Mouse (Mus musculus) granulocyte monocyte progenitor cell, adult 5-6 weeks (primary cell): Measurements from ENCODE around the gene Gbp4. TPM values are rescaled to one million over a fixed set of nuclear protein-coding genes. Genes with fewer than 3 reads are reported as not detected.
"Not testable (repeated sequence)": the region's sequence is repeated elsewhere in the genome, so short reads cannot be mapped to it uniquely, and the experiment has no call there.

Source experiments
- ATAC-seq: replicated peaks from 2 replicates; pipeline ENCODE4 v1.8.0; 2016; ENCODE audit warnings: mild to moderate bottlenecking, moderate TSS enrichment, inconsistent platforms; ENCODE audit not compliant: poor library complexity, severe bottlenecking
- total RNA-seq, 2 experiments: library from RNA; stranded (forward) in 1 of 2; stranded (reverse) in 1 of 2; fragments of 200-712, 200-1000 nt in 1 of 2; fragments of >200 nt in 1 of 2; fragmentation: Nextera tagmentation in 1 of 2; gene quantifications; 2 replicates each; pipeline ENCODE4 v1.2.3; 2014 to 2017

The Gbp4 gene
- not detected in 2 replicates for total RNA-seq (2014; fragmentation: Nextera tagmentation)
- not detected in 2 replicates for total RNA-seq (2017)

DNA sequence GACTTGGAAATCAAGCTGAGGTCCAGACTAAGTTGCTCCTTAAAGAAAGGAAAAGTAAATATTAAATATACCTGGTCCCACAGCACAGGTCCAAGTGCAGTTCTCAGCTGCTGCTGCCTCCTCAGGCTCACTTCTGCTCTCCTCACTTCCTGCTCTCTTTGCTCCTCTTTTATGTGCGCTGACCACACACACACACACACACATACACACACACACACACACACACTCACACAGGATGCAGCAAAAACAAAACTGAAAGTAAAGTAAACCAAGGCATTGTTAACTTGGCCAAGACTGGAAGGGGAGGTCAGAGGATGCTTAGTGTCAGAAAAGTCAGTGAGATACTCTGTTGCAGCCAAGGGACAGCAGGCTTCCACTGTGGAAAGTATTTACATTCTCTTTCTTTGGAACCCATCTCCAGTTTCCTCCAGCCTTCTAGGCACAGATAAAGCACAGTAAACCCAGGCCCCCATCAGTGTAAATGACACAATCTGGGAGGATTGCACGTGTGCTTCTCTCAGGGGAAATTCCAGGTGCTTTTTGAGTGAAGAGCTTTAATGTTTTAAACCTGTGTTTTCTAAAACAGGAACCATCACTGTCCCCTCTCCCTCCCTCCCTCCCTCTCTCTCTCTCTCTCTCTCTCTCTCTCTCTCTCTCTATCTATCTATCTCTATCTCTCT, at the start of gene Gbp4, which contains the start of the genes Gbp9 and Gbp8:
Gene Gbp4 (minus strand): TSS at position 178 of the 680 bp plus-strand sequence.
Gene Gbp9 (minus strand): TSS at position 131 of the 680 bp plus-strand sequence.
Gene Gbp8 (minus strand): TSS at position 132 of the 680 bp plus-strand sequence.
- ATAC-seq = peak; percentile 83

DNA sequence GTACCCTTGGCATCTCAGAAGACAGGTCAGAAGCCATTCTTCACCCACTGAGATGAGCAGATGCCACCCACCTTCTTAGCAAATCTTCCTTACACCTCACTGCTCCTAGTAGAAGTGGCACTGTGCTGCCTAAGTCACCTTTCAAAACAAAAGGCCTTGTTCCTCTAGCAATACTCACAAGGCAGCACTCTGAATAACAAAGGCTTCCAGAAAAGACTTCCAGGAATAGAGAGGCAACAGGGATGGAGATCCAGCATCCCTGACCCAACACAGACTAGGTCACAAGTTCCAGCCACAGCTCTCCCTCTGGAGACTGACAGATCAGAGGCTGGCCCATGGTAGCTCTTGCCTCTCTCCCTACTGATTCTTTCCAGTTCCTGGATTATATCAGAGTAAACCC, 42.1 kb upstream of the Gbp4 start:
- ATAC-seq = no peak

DNA sequence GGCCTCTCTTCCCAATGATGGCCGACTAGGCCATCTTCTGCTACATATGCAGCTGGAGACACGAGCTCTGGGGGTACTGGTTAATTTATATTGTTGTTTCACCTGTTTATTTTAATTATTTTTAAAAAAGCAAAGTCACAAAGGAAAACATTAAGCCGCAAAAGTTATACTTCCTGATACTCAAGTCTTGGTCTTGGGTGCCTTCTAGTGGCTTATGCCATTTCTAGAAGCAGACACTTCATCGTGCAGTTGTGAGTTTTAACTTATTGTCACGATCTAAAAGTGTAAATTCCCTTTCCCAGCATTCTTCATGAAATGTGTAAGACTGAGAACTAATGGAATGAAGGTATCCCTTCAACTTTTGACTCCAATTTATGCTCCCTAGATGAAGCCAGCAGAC, 17.2 kb upstream of the Gbp4 start:
- ATAC-seq = no peak

DNA sequence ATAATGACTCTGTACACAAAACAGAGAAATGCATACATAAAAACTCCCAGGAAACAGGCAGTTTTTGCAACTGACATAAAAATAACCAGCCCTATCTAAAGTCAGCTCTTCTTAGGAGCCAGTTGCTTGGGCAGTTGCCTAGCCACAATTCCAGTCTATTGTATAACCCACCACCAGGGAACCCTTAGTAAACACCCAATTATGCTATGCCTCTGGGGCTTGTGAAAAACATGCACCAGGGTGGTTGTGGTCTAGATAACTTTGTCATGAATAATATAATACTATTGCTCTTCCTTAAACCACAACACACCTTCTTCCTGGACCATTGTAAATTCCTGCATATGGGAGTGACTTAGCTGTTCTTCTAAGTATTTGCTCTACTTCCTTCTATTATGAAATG, 14.7 kb upstream of the Gbp4 start:
- ATAC-seq = no peak

DNA sequence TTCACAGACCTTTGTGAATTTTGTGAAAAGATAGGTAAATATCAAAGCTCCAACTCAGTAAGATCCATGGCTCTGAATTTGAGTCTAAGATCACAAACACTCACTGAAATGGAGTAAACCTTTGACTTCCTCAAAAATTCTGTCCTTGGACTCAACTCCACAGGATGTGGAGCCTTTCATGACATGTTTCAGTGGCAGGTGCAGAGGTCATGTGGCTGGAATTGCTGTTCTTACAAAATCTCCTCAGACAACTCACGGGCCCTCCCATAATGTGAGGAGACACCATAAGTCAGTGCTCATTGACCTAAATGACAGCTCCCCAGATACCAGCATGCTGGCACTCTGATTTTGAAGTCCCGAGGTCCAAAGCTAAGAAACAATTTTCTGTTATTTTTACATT, 8.7 kb upstream of the Gbp4 start:
- peak; percentile 80 for ATAC-seq

DNA sequence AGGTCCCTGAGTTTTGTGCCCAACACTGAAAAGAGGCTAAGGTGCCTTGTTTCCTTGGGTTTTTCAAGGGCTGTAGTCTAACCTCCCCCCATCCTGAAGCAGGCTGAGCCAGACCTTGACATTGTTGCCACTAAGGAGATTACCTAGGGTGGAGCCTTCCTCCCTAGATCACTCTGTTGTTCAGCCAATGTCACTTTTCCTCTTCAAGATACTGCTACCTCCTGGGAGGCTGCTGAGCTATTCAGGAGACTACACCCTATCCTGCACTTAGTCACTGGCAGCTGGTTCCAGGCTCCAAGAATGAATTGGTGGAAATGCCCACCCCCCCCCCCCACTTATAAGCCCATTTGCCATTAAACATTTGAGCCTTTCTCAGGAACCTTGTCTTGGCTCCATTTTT, 7.1 kb upstream of the Gbp4 start:
- ATAC-seq = no peak

DNA sequence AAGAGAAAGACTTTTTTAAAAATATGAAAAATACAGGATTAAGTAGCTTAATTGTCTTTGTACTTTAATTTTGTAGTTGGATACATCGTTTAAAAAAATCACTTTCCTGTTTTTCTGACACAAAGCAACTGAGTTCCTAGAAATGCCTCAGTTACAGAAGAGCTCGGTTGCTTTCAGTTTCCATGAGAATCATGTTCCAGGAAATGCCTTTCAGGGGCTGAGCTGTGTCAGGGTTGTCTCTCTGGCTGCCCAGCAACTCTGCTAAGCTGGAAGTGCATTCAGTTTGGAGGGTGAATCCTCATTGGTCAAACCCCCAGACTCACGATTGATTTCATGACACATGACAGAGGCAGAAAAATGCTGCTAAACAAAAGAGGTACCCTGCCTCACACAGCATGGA, 6.3 kb upstream of the Gbp4 start:
- not testable (repeated sequence) for ATAC-seq

DNA sequence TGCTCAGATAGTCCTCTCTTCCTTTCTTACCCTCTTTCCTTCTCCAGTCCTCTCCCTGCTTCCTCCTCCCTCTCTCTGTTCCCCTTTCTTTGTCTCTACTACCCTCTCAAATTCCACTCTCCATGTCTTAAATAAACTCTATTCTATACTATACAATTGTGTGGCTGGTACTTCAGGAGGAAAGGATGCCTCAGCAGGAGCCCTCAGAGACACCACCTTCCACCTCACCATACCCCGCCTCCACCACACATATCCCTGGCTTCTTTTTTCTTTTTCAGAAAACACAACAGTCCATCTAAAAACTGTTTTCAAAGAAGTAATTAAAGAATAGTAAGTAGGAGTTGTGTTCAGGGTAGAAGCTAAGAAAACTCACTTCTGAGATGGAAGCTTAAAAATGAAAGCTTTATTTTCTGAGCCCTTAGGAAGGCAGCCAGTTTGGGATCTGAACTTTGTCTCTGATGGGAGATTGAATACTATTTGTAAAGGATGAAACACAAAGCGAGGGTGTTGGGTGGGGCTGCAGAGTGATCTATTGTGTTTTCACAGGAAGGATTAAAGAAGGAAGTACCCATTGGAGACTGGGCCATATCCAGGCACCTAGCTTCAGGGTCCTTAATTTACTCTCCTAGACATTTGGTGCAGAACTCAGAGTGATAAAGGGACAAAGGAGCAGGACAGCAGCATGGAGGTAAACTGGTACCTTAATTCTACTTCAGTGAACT, 864 bp upstream of the Gbp4 start:
- ATAC-seq = 0 out of 2 replicates have a peak, but pooled peaks have one; percentile 15

DNA sequence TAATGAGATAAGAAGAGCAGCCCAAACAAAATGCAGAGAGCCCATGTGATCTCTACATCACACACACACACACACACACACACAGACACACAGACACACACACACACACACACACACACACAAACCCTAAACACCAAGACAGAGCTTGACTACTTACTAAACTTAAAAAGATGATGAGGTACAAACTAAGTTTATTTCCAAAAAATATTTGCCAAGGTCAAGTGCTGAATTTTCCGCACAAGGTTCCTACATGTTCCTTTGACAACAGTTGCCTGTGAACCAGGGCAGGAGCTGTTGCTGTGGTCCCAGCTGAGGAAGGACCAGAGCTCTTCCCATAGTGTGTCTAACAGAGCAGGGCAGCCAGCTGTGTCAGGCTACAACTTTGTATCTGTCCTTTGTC, 480 bp downstream of the Gbp4 start:
- ATAC-seq = no peak

DNA sequence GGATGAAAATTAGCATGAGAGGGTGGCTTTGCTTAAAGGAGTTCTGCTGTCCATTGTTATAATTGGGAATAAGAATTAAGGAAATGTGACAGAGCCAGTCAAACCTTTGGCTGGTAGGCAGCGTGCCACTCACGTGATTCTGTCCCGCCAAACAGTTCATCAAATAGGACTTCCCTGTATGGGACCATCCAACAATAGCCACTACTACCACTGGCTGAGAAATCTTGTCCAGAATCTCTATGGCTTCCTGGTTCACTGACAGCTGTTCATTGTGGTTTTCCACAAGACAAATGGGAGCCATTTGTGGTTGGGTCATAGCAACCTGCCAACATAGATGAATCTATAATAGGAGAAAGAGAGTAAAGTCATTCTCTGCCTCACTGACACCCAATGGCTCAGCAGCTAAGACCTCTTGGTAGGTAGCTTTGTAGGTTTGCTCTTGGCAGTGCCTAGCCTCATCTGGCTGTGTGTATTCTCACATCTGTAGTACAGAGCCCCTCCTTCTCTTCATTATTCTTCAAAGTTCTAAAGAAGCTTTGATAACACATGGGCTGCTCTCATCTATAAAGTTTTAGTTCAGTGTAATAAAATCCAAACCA, 2.6 kb downstream of the Gbp4 start:
- ATAC-seq = not testable (repeated sequence)

DNA sequence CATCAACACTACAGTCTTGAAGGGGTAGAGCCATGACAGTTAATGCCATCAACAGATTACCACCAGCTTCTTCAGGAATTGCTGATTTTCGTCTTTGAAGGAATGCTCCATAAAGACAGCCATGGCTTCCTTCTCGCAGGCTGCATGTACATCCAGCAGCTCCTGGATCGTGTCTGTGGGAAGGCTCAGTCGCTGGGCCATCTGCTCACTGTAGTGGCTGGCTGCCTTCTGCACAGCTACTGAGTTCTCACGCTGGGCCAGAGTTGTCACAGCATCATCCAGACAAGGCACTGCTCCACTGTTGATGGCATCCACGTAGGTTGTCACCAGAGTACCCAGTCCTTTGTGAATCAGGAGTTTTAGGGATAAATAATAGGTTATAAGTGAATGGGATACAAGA, 17.7 kb downstream of the Gbp4 start:
- ATAC-seq = not testable (repeated sequence)

DNA sequence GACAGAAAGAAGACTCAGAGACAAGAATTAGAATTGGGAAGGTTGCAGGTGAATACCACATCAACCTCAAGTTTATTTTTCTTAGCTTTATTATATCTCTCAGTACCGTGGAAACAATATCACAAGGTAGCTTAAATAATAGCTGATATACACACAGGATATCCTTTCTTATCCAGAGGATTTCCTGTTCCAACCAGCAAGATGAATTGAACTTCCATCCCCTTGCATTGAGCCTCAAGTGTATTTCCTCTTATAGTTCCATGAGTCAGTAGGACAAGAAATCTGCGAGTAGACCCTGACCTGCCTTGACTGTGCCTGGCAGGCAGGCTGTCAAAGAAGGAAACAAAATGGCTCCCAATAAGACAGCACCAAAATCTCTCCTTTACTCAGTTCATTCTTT, 23.6 kb downstream of the Gbp4 start:
- ATAC-seq = no peak

DNA sequence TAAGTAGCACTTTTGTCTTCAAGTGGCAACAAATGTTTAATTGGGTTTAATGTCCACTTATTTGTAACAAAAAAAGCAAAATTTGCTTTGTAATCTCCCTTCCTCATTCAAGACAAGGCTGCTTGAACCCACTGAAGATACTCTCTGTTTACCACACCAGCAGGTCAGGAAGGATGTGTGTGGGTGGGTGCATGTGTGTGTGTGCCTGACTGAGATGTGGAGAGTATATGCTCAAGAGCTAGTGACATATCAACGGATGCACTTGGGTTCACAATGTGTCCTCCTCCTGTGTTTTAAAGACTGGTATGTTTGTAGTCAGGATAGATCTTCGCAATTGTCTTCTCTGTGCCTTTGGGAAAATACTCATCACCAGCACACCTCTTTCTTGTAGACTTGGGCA, 24.7 kb downstream of the Gbp4 start:
- no peak for ATAC-seq

DNA sequence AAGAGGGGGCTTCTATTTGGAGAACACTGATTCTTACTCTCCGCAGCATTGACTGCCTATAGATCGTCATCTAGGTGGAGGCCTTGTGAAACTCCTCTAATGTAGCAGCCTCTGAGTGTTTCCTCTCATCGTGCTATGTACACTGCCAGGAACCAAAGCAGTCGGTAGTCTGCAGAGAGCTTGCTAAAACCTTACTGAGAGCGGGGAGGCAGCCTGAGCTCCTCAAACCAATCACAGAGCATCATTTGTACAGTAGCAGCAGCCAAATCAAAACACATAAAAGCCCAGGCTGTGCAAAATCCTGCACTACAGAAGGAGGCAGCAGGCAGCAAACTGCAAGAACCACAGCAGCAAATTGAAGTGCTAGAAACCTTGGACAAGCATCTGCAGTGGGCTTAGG, 25.7 kb downstream of the Gbp4 start:
- no peak for ATAC-seq

DNA sequence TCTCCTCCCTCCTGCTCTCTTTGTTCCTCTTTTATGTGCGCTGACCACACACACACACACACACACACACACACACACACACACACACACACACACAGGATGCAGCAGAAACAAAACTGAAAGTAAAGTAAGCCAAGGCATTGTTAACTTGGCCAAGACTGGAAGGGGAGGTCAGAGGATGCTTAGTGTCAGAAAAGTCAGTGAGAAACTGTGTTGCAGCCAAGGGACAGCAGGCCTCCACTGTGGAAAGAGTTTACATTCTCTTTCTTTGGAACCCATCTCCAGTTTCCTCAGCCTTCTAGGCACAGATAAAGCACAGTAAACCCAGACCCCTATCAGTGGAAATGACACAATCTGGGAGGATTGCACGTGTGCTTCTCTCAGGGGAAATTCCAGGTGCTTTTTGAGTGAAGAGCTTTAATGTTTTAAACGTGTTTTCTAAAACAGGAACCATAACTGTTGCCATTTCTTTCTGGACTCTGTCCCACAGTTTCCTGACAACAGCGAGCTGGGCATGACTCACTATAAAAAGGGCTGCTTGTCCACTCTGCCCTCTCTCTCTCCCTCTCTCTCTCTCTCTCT, 29.0 kb downstream of the Gbp4 start:
- peak; percentile 87 for ATAC-seq

DNA sequence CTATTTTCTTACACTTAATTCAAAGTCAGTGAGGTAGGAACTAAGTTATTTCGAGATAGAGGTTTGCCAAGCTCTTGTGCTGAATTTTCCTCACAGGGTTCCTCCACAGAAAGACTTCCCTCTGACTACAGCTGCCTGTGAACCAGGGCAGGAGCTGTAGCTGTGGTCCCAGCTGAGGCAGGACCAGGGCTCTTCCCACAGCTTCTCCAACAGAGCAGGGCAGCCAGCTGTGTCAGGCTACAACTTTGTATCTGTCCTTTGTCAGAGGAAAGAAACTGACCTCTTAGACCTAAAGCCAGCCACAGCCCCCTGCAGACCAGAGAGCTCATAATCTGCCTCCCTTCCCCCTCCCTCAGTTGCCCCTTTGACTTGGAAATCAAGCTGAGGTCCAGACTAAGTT, 29.6 kb downstream of the Gbp4 start:
- peak; percentile 43 for ATAC-seq

DNA sequence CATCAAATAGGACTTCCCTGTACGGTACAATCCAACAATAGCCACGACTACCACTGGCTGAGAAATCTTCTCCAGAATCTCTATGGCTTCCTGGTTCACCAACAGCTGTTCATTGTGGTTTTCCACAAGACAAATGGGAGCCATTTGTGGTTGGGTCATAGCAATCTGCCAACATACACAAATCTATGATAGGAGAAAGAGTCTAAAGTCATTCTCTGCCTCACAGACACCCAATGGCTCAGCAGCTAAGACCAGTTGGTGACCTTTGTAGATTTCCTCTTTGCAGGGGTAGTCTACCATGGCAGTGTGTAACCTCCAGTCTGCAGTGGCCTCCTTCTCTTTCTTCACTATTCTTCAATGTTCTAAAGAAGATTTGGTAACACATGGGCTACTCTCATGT, 33.7 kb downstream of the Gbp4 start:
- not testable (repeated sequence) for ATAC-seq

DNA sequence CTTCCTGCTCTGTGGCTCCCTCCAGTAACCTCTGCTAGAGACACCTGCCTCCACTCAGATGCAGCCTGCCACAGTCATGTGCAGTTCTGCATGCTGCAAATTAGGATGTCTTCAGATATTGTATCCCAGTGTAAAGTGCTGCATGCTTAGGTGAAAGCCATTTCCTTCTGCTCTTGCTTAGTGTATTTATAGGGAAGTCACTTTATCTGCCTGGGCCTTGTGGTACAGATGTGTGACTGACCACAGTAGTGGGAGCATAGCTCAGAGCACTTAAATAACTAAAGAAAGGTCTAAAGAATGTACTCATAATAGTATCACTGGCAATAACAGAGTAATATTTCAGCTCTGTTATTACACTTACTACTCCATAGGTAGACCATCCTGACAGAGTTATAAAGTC, 57.5 kb downstream of the Gbp4 start:
- no peak for ATAC-seq

DNA sequence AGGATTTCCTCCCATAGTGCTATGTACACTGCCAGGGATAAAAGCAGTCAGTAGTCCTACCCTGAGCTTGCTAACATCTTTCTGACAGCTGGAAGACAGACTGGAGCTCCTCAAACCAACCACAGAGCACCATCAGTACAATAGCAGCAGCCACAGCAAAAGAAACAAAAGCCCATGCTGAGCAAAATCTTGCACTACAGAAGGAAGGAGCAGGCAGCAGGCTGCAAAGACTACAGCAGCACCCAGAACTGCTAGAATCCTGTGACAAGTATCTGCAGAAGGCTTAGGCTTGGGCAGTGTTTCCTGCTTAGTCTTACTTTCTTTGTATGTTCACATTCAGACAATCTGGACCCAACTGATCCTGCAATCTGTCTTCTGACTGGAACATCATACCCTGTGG, 71.0 kb downstream of the Gbp4 start:
- not testable (repeated sequence) for ATAC-seq
